Mouse (Mus musculus) lung, postnatal 0 days (tissue): Measurements from ENCODE around the gene Apopt1. TPM values are rescaled to one million over a fixed set of nuclear protein-coding genes. Genes with fewer than 3 reads are reported as not detected.

ENCODE experiments used
- ATAC-seq: fragments of 200-750 bp; cut with Nextera tagmentation; 2 replicates; pipeline ENCODE4 v1.8.0; 2017; ENCODE audit warnings: moderate library complexity
- DNase-seq: peaks from one replicate; pipeline ENCODE4 v3.0.0-alpha.2; 2016; ENCODE audit warnings: low spot score
- H3K27ac ChIP-seq: fragments of 300-500 bp; sonication (generic); 2 replicates; pipeline ENCODE4 v1.5.1; 2014; ENCODE audit warnings: antibody characterized with exemption, mild to moderate bottlenecking, low read length, mixed read lengths
- H3K27me3 ChIP-seq: fragments of 300-500 bp; sonication (generic); replicated peaks from 2 replicates; pipeline ENCODE4 v1.6.1; 2014; ENCODE audit warnings: low read length, mixed read lengths; ENCODE audit not compliant: insufficient read depth
- H3K36me3 ChIP-seq: fragments of 300-500 bp; sonication (generic); 2 replicates; pipeline ENCODE4 v1.6.1; 2014; ENCODE audit warnings: low read length, mixed read lengths; ENCODE audit not compliant: insufficient read depth
- H3K4me1 ChIP-seq: fragments of 300-500 bp; sonication (generic); 2 replicates; pipeline ENCODE4 v1.6.1; 2014; ENCODE audit warnings: antibody characterized with exemption, low read depth, low read length, mixed read lengths; ENCODE audit not compliant: insufficient read depth
- H3K4me2 ChIP-seq: fragments of 300-500 bp; sonication (generic); replicated peaks from 2 replicates; pipeline ENCODE4 v1.6.1; 2014; ENCODE audit warnings: low read depth, mild to moderate bottlenecking, low read length, moderate library complexity, mixed read lengths
- H3K4me3 ChIP-seq: fragments of 300-500 bp; sonication (generic); 2 replicates; pipeline ENCODE4 v1.5.1; 2014; ENCODE audit warnings: low read depth, low read length
- H3K9ac ChIP-seq: fragments of 300-500 bp; sonication (generic); replicated peaks from 2 replicates; pipeline ENCODE4 v1.6.1; 2014; ENCODE audit warnings: low read depth, mild to moderate bottlenecking
- H3K9me3 ChIP-seq: fragments of 300-500 bp; sonication (generic); 2 replicates; pipeline ENCODE4 v1.6.1; 2016; ENCODE audit warnings: low read length, mixed read lengths
- CTCF ChIP-seq: IDR thresholded peaks from 2 replicates; pipeline ENCODE4 v1.5.1; 2016; ENCODE audit warnings: antibody characterized with exemption, mild to moderate bottlenecking
- EP300 ChIP-seq: IDR thresholded peaks from 2 replicates; pipeline ENCODE4 v1.6.1; 2016; ENCODE audit warnings: antibody characterized with exemption, mild to moderate bottlenecking, control low read depth
- WGBS: fragments of 180-500 bp; shearing (Covaris S2); extraction: QIAGEN DNeasy Blood & Tissue Kit; methylation state at CpG from one replicate; pipeline ENCODE4 v1.1.7; 2014; 5-methylcytosine and 5-hydroxymethylcytosine counted together
- polyA plus RNA-seq: library from polyadenylated mRNA; unstranded; fragments of >200 nt; fragmentation: Nextera tagmentation; extraction: Ambion mirVana; gene quantifications from 2 replicates; pipeline ENCODE4 v1.2.1, GENCODE M21; 2015

The Apopt1 gene
- polyA plus RNA-seq, 1 experiment from 2014 or later = 42.3 TPM

DNA sequence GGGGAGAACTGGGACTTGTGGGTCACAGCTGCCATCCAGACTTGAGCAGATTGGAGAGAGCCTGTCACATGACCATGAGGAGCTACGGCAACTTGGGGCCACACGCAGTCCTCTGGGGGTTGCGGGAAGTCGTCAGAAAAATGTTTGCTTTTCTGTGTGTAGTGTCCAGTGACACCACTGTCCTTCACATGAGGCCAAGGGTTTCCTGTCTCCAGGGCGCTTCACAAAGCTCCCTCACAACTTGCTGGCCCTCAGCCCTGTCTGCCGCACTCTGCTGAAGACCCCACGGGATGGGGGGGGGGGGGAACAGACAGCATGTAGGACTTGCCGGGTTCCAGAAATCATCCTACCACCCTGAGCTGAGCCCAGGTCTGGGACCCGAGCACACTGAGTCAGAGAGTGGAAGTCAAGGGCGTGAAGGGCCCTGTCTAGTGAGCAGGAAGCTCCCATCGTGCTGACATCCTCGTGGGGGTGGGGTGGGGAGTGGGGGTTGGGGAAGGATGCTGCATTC, 18.7 kb upstream of the Apopt1 start:
- peaks cover 20% of the 10 kb centered on the region for H3K4me1 ChIP-seq

DNA sequence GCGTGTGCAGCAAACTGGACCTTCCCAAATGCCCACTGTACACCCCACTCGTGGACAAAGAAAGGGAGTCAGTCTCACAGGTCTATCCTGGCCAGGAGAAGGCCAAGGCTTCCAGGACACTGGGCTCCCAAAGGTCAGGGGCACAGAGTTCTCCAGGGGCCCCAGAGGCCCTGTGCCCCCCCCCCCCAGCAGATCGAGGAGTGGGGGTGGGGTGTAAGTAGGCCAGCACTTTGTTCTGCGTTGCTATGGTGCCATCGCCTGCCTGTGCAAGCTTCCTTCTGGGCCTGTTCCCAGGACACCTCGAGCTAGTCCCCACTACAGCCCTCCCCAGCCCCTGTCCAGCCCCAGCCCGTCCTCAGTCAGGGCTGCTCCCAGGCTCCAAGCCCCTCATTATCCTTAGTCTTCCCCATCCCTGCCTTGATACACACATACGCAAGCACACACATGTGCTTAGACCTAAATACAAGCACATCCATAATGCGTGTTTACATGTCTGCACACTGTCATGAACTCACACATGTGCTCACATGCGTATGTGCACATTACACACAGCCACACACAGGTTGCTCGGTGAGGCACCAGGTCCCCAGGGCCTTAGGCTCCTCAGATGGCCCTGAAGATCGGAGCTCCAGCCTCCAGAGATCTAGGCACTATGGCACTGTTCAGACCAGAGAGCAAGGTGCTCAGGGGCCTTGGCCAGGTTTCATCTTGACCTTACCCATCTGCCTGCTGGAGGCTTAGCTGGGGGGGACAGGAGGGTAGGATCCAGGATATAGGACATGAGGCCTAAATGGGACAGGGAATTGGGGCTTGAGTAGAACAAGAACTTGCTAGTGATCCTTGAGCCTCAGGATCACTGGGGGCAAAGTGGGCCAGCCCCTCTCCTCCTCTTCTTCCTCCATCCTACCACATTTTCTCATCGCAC, 17.9 kb upstream of the Apopt1 start:
- no peaks in the 10 kb centered on the region for H3K27me3 ChIP-seq
- peak; percentile 63 for DNase-seq
- no peaks in the 10 kb centered on the region for H3K36me3 ChIP-seq
- H3K4me1 ChIP-seq = peaks cover 20% of the 10 kb centered on the region
- no peak overlapping the region for H3K4me3 ChIP-seq
- no peak for TF ChIP-seq CTCF
- no peak for TF ChIP-seq EP300
- ATAC-seq = peak; percentile 33
- peak overlapping the region; percentile 88 for H3K27ac ChIP-seq
- no peak overlapping the region for H3K4me2 ChIP-seq
- no peak overlapping the region for H3K9ac ChIP-seq
- H3K9me3 ChIP-seq = no peaks in the 10 kb centered on the region
- WGBS = 51% methylated on average over 12 of the region's 13 CpGs

More for the DNA sequence above, 18.7 kb upstream of the Apopt1 start:
- ATAC-seq (peak; percentile 59), DNase-seq (peak; percentile 70)
- H3K9ac ChIP-seq = no peak overlapping the region
- H3K4me2 ChIP-seq = no peak overlapping the region
- TF ChIP-seq CTCF (no peak), EP300 (peak; percentile 35; the same call in 1 of the 2 replicates)
- no peak overlapping the region for H3K4me3 ChIP-seq
- peak overlapping the region; percentile 88 for H3K27ac ChIP-seq
- H3K27me3 ChIP-seq = no peaks in the 10 kb centered on the region
- no peaks in the 10 kb centered on the region for H3K36me3 ChIP-seq
- 8% methylated on average over 12 of the region's 12 CpGs for WGBS
- no peaks in the 10 kb centered on the region for H3K9me3 ChIP-seq

DNA sequence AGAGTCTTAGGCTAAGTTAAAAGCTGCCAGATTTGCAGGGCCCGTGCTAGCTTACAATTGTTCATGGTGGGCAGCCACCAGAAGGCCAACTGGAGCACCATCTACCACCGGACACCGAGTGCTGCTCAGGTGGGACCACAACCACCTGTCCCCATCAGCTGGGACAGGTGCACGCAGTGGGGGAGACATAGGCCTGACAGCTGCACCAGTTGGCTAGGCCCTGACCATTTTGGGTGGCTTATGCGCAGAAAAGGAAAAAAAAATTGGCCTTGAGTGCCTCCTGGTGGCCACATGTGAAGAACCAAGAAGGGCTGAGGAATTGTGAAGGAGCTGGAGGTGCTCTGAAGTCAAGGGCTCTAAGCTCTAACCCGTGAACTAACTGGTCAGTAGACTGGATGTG, 16.8 kb upstream of the Apopt1 start:
- 25% methylated on average over 6 of the region's 6 CpGs for WGBS
- TF ChIP-seq CTCF (peak; percentile 89), EP300 (no peak)
- Histone ChIP-seq H3K9me3 (no peaks in the 10 kb centered on the region), H3K4me1 (peaks cover 20% of the 10 kb centered on the region), H3K9ac (no peak overlapping the region), H3K4me3 (no peak overlapping the region), H3K36me3 (no peaks in the 10 kb centered on the region), H3K27me3 (no peaks in the 10 kb centered on the region), H3K27ac (no peak overlapping the region), H3K4me2 (no peak overlapping the region)
- DNase-seq = peak; percentile 88
- ATAC-seq = peak; percentile 11; the same call in 1 of the 2 replicates

DNA sequence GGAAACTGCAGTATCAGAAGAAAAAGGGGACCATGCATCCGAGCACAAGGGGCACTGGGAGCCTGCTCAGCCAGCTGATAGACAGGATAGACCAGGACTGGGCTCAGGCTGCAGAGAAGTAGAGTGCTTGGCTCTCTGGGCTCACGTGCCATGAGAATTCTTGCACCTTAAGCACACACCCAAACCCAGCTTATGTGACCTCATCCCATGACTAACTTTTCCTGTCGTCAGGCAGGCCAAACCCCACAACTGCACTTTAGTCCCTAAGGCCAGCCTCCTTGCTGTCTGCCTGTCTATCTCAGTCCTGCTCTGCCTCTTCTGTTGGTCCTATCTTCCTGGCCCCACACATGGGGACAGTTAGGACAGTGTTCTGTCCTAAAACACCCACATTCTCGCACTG, 15.4 kb upstream of the Apopt1 start:
- Histone ChIP-seq H3K27me3 (no peaks in the 10 kb centered on the region), H3K4me3 (no peak overlapping the region), H3K9ac (no peak overlapping the region), H3K27ac (no peak overlapping the region), H3K36me3 (no peaks in the 10 kb centered on the region), H3K4me2 (no peak overlapping the region), H3K4me1 (peaks cover 16% of the 10 kb centered on the region), H3K9me3 (no peaks in the 10 kb centered on the region)
- 52% methylated on average over 4 of the region's 4 CpGs for WGBS
- ATAC-seq (no peak), DNase-seq (peak; percentile 49)
- TF ChIP-seq EP300 (no peak), CTCF (no peak)

DNA sequence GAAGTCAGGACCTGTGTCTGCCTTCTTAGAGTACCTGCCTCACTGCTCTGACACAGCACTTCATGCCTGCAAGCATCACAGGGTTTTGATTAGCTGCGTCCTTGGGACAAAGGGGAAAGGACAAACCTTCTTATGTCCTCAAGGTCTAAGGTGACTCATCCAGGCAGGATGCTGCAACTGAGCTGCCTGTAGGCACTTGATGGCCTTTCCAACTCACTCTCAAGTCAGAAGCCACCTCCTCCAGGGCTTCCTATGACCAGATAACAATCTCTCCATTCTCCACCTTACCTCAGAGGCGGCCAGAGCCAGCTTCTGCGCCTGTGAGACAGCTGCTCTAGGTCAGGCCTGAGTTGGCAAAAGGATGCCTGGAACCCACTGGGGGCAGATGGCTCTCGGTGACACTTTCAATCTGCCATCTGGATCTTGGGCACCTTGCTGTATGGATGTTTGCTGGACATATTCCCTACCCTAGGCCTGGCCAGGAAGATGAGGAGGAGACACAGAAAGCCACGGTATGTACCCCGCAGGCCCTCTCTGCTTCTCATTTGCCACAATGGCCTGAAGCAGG, 14.6 kb upstream of the Apopt1 start:
- 78% methylated on average over 6 of the region's 6 CpGs for WGBS
- no peak for TF ChIP-seq EP300
- no peak for TF ChIP-seq CTCF
- Histone ChIP-seq H3K4me2 (no peak overlapping the region), H3K27me3 (no peaks in the 10 kb centered on the region), H3K27ac (no peak overlapping the region), H3K4me3 (no peak overlapping the region), H3K9me3 (no peaks in the 10 kb centered on the region), H3K36me3 (no peaks in the 10 kb centered on the region), H3K9ac (no peak overlapping the region), H3K4me1 (peaks cover 14% of the 10 kb centered on the region)
- ATAC-seq (no peak), DNase-seq (no peak)

DNA sequence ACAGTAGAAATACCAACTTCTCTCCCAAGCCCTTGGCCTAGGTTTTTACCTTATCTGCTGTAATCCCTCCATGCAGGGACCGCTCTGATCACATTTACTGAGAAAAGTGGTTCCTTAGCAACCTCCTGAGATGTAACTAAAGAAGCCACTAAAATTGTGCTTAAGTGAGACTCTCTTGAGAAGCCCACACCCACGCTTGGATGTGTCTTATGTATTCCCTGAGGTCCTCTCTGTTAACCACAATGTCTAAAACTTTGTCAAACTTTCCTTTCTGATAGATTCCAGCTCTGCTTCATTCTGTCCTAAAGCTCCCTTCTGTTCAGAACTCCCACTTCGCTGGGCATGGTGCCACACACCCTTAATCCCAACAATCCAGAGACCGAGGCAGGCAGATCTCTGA, 13.5 kb upstream of the Apopt1 start:
- DNase-seq = no peak
- H3K27me3 ChIP-seq = no peaks in the 10 kb centered on the region
- TF ChIP-seq CTCF (no peak), EP300 (no peak)
- no peaks in the 10 kb centered on the region for H3K36me3 ChIP-seq
- H3K4me2 ChIP-seq = no peak overlapping the region
- H3K27ac ChIP-seq = no peak overlapping the region
- no peaks in the 10 kb centered on the region for H3K9me3 ChIP-seq
- no peak overlapping the region for H3K9ac ChIP-seq
- H3K4me1 ChIP-seq = peaks cover 11% of the 10 kb centered on the region; the same call in 1 of the 2 replicates
- no peak overlapping the region for H3K4me3 ChIP-seq
- no peak for ATAC-seq
- 75% methylated on average over 4 of the region's 4 CpGs for WGBS
